Mouse (Mus musculus) spleen, adult 2 months (tissue): ENCODE data around the gene Catsper3.

Source experiments
- CTCF ChIP-seq: fragments of 200-500 bp; IDR thresholded peaks from 2 replicates; pipeline ENCODE4 v1.5.1; 2011; ENCODE audit warnings: mild to moderate bottlenecking, inconsistent platforms; ENCODE audit not compliant: insufficient read depth, insufficient read length, insufficient replicate concordance; ENCODE audit errors: extremely low read depth
- POLR2A ChIP-seq: fragments of 200-500 bp; IDR thresholded peaks from 2 replicates; pipeline ENCODE4 v1.6.1; 2011; ENCODE audit warnings: low read depth, low read length, inconsistent platforms

- TF ChIP-seq POLR2A (no peak), CTCF (no peak)
Observed at GRCm38 (mm10) chr13:55830833-55831721, 46.7 kb downstream of the Catsper3 start.
